Mouse (Mus musculus): ENCODE measurements around the gene Rbm20.

GRCm38 (mm10) chr19:53682427-53682826 is 5.3 kb downstream of the Rbm20 start:
- TF ChIP-seq POLR2A (IDR thresholded peaks at IDR 0.05; ENCODE audit: low read depth, low read length) (no peak), CTCF (IDR thresholded peaks at IDR 0.05; ENCODE audit: extremely low read depth, insufficient read depth, insufficient read length, insufficient replicate concordance) (no peak)
